Mouse (Mus musculus) megakaryocyte, embryonic 14.5 days (primary cell): Measurements from ENCODE around the gene Tmie.

ENCODE experiments used
- FLI1 ChIP-seq: IDR thresholded peaks from 2 replicates; pipeline ENCODE4 v1.6.1; 2012; ENCODE audit warnings: low read length, inconsistent platforms, mixed read lengths
- GATA1 ChIP-seq: IDR thresholded peaks from 3 replicates; pipeline ENCODE4 v1.6.1; 2012; ENCODE audit warnings: mixed read lengths, low read length, inconsistent platforms, borderline replicate concordance

- TF ChIP-seq GATA1, result no peak
- no peak for TF ChIP-seq FLI1
These were observed 9.0 kb upstream of the Tmie start for GRCm38 (mm10) chr9:110888935-110889334.
